Mouse (Mus musculus) thymus, adult 18-20 months (tissue): ENCODE data around the gene Slc25a45.
A peak's percentile ranks its signal among the peaks of the same experiment; 100 is the strongest.
"Not testable (repeated sequence)": the region's sequence is repeated elsewhere in the genome, so short reads cannot be mapped to it uniquely, and the experiment has no call there.

ENCODE experiments used
- DNase-seq, 2 experiments: peaks; one replicate each; pipeline ENCODE4 v3.0.0; 2022; ENCODE audit warnings: mixed read lengths in 2 of 2

Slc25a45 gene

GRCm38 (mm10) chr19:5862335-5863085 is 15.1 kb upstream of the Slc25a45 start:
- no peak for DNase-seq

DNA sequence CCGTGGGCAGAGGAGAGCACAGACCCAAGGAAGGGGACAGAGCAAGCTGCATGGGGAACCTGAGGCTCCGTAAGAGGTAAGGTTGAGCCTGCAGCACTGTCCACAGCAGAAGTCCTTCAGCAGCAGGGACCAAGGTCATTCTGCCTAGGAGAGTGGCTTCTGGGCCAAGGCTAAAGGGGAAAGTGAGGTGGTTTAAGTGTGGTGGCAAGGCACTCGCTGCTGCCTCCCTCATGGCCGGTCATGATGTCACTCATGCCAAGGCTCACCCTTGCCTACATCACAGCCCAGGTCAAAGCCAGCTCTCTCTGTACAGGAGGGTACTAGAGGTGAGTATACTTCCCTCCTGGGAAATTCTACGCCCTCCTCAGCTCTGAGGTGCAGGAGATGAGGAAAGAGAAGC is 13.8 kb upstream of the Slc25a45 start:
- no peak for DNase-seq

GRCm38 (mm10) chr19:5864710-5865398 is 12.8 kb upstream of the Slc25a45 start:
- DNase-seq = no peak

DNA sequence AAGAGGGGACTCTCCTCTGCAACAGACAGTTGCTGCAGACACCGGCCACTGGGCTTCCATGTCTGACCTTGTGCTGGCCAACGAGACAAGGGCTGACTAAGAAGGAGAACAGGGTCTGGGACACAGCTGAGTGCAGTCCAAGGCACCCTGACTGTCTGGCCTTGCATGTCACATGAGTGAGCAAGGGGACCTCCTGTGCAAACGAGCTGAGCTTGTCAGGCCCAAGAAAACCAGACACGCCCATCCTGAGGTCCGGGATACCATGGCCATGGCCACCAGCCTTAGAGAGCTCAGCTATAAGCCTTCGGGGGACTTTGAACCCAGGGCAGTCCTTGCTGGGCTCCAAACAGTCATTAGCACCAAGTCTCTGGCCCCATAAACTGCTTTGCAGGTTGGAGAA is 9.5 kb upstream of the Slc25a45 start:
- no peak for DNase-seq

- peak; percentile 69 to 76 for DNase-seq
Observed at GRCm38 (mm10) chr19:5871273-5871672, 6.3 kb upstream of the Slc25a45 start.

GRCm38 (mm10) chr19:5871683-5872082 is 5.9 kb upstream of the Slc25a45 start:
- no peak for DNase-seq

- no peak for DNase-seq
Observed at GRCm38 (mm10) chr19:5872528-5872927, 5.1 kb upstream of the Slc25a45 start.

DNA sequence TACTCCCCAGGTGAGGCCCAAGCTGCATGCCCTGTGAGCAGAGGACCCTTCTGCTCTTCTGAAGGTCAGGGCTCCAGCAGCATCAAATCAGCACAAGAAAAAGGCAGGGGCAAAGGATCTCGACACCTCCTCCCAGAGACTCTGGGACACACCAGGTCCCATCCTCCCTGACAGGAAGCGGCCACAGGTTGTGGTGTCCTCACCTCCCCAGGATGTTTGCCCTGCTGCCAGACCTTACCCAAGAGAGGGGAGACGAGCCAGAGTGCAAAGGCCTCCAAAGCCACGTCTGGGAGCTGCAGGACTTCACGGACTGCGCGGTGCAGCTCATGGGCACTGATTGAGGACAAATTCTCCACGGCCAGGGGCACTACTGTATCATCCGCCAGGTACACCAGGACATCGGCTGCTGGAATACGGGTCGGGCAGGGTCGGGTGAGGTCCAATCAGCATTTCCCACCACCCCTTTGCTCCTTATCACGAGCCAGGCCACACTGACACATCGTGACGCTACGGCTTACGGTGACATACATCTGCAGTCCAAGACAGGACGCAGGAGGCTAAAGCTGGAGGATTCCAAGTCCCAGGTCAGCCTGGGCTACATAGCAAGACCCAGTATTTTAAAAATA is 4.6 kb upstream of the Slc25a45 start:
- peak in 1 of 2 experiments; percentile 42 for DNase-seq

GRCm38 (mm10) chr19:5874391-5874968 is 3.1 kb upstream of the Slc25a45 start:
- no peak for DNase-seq

DNA sequence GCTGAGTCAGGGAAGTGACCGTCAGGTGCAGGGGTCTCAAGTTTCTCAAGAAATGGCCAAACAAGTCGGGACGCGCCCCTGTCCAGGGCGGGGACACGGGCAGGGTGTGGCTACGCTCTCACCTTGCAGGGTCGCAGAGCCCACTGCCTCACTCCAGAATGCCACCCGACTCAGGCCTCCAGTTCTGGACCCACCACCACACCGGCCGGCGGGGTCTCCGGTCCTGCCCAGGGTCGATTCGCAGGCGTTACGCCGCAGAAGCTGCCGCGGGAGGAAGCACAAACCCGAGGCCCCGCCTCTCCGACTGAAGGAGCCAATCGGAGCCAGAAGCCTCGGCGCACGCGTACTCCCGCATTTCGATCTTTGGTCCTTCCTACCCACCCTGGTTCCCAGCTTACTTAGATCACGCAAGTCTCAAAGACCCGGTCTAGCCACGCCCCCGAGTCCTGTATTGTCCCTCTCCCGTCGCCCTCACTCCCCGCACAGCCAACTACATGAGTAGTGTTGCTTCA is 2.6 kb upstream of the Slc25a45 start, which contains the start of gene Frmd8:
Gene Frmd8, minus strand, starts transcription at position 306 of the 512 bp plus-strand sequence.
- DNase-seq = peak; percentile 94 to 95

GRCm38 (mm10) chr19:5878362-5878722 is 734 bp downstream of the Slc25a45 start:
- no peak for DNase-seq

DNA sequence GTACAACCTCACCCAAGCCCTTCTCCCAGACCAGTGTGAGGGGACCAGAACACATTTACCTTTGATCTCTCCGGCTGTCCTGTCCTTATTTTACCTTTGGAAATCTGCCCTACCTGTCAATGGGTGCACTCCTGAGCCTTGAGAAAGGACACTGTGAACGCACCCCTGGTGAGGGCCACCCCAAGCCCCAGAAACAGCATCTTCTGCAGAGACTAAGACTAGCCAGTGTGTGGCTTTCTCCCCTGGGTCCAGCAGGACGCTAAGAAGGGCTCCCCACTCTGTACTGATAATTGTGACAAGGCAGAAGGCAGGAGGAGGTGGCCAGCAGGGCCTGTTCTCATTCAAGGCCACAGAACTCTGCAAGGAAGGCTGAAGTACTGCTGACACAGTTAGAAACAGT is 1.3 kb downstream of the Slc25a45 start:
- no peak for DNase-seq

- no peak for DNase-seq
Observed at GRCm38 (mm10) chr19:5879735-5880134, 2.1 kb downstream of the Slc25a45 start.

- no peak for DNase-seq
Observed at GRCm38 (mm10) chr19:5881155-5881554, 3.5 kb downstream of the Slc25a45 start.

DNA sequence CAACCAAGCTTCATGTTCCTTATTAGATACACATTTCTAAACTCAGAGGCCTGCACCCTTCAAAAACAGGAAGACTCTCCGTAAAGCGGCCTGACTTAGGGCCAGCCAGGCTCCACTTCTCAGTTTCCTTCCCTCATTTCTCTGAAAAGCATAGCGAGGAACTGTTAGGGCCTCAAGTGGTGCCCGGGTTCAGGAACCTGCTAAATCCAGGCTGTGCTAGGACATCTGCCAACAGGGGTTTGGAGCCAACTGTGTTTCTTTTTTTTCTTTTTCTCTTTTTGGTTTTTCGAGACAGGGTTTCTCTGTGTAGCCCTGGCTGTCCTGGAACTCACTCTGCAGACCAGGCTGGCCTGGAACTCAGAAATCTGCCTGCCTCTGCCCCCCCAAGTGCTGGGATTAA is 4.5 kb downstream of the Slc25a45 start:
- DNase-seq = not testable (repeated sequence)

- DNase-seq = no peak
Observed at GRCm38 (mm10) chr19:5883935-5884334, 6.3 kb downstream of the Slc25a45 start.

DNA sequence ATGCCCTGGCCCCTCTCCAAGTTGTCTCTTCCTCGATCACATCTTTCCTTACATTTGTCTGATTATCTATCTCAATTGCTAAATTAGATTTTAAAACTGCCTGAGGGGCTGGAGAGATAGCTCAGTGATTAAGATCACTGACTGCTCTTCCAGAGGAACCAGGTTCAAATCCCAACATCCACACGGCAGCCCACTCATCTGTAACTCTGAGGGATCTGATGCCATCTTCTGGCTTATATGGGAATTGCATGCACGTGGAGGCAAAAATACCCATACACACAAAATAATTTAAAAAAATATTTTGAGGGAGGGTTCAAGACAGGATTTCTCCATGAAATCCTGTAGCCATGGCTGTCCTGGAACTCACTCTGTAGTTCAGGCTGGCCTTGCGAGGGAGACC is 8.2 kb downstream of the Slc25a45 start:
- no peak for DNase-seq

GRCm38 (mm10) chr19:5887234-5887815 is 9.7 kb downstream of the Slc25a45 start:
- no peak for DNase-seq

DNA sequence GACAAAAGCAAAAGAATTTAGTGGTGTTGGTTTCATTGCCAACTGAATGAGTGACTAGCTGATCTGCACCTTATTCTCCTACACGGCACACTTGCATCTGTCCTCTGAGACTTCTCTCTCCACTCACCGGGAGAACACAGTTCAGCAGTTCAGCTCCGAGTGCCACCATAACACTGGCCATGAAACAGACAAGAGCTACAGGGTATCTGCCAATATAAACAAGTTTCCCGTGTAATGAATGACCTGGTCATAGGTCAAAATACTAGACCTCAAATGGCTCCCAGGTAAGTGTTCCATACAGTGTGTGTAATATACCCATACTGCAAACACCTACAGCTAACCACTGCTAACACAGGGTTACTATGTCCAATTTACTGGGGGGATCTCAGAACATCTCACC is 11.6 kb downstream of the Slc25a45 start:
- no peak for DNase-seq

DNA sequence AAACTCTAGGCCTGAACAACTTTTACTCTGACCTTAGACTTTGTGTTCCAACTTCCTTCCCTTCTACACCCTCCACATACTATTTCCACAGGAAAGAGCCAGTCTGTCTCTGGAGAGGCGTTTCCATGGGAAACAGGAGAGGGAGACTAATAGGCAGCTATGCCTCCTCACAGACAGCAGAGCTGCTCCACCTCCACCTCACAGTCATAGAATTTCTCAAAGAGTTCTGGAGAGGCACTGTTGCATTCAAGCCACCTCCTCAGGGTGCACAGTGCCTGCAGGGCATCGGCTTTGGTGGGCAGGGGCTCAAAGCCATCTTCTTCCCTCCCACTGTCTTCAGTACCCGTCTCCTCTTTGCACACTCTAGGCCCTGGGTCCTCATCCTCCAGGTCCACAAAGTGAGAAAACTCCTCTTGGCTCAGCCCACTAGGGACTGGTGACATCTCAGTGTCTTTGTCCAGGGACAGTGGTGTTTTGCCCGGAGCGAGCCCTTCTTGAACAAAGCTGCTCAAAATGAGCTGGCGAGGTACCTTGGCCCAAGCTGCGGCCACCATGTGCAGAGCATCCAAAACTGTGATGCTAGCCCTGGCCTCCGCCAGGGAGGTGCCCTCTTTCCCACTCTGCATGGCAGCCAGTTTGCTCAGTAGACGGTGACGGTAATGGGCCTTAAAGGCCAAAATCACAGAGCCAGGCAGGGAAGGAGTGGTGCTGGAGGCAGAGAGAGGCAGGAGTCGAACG is 14.1 kb downstream of the Slc25a45 start:
- DNase-seq = no peak

- no peak for DNase-seq
Observed at GRCm38 (mm10) chr19:5892262-5892661, 14.7 kb downstream of the Slc25a45 start.

GRCm38 (mm10) chr19:5892735-5893134 is 15.1 kb downstream of the Slc25a45 start:
- DNase-seq = no peak
